Mouse (Mus musculus): ENCODE measurements around the gene Foxb1.

Foxb1 gene

DNA sequence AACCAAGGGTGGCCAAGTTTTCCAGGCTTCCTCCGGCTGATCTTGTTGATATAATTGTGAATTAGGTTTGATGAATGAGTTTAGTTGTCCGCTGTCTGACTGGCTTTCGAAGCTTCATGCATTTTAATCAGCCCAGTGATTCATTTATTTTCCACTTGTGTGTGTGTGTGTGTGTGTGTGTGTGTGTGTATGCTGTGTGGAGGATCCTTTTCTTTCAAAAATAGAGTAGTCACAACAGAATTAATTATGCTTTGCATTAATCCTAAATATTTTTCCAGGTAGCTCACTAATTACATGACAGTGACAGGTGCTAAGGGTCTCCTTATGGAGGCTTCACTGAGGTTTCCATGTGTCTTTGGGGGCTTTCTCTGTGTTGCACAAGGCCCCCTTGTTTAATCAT lies 4.3 kb downstream of the Foxb1 start:
- DNase-seq (ENCODE audit: low spot score) = no peak

- DNase-seq (ENCODE audit: low spot score) = no peak
Observed at GRCm38 (mm10) chr9:69756041-69756440, 4.7 kb downstream of the Foxb1 start.

GRCm38 (mm10) chr9:69755157-69755556 lies 5.6 kb downstream of the Foxb1 start:
- no peak for DNase-seq (ENCODE audit: low spot score)

- DNase-seq (ENCODE audit: low spot score) = no peak
Observed at GRCm38 (mm10) chr9:69754712-69755111, 6.0 kb downstream of the Foxb1 start.

- no peak for DNase-seq (ENCODE audit: low spot score)
Observed at GRCm38 (mm10) chr9:69754291-69754690, 6.4 kb downstream of the Foxb1 start.

GRCm38 (mm10) chr9:69747971-69748370 lies 12.8 kb downstream of the Foxb1 start:
- no peak for DNase-seq (ENCODE audit: low spot score)

GRCm38 (mm10) chr9:69728736-69729135 lies 32.0 kb downstream of the Foxb1 start:
- no peak for DNase-seq (ENCODE audit: low spot score)

DNA sequence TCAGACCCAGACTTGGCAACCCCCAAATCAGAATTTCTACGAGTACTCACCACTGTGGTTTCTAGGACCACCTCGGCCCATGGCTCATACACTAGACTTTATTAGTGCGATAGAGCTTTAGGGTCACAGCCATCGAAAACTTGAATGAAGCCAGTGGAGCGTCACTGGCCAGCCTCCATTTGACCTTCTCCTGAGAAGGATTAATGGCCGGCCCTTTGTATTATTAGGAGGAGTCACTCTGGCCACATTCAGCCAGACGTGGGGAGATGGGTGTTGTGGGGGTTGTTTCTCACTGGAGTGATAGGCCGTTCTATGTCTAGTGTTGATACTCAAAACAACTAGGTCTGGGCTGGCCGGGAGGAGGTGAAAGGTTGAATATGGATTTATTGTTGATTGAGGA lies 42.3 kb downstream of the Foxb1 start:
- no peak for DNase-seq (ENCODE audit: low spot score)

- no peak for DNase-seq (ENCODE audit: low spot score)
Observed at GRCm38 (mm10) chr9:69716364-69716763, 44.4 kb downstream of the Foxb1 start.

DNA sequence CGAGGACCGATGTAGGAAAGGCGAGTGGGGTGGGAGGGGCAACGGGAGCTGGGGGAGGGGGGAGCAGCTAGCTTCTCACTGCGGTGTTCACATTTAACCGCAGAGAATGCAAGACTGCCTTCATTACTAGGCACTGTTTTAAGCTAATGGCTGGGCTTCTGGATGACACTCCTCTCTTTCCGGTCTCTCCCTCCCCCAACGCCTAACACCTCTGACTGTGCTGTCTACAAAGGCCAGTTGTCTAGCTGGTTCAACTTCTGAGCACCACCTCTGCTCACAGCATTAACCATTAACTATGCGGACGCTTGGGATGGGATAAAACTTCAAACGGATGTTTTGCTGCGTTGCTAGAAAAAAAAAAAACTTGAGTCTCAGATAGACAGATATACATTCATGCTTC lies 45.3 kb downstream of the Foxb1 start:
- DNase-seq (ENCODE audit: low spot score) = no peak

DNA sequence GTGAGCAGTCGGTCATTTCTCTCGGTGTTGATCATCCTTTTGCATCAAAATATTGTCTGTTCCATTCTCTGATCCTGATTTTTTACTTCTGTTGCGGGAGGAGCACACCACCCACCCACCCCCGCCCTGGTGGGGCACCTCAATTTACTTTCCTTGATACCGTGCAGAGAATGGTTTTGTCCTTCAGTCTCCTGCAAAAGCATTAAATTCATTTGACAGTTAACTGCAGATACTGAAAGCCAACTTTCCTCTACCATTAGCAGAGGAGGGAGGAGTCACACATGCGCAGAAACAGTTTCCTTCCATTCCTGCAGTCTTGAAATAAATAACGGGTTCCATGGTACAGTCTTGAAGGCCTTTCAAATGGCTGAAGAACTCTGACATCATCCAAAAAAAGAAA lies 46.4 kb downstream of the Foxb1 start:
- no peak for DNase-seq (ENCODE audit: low spot score)

DNA sequence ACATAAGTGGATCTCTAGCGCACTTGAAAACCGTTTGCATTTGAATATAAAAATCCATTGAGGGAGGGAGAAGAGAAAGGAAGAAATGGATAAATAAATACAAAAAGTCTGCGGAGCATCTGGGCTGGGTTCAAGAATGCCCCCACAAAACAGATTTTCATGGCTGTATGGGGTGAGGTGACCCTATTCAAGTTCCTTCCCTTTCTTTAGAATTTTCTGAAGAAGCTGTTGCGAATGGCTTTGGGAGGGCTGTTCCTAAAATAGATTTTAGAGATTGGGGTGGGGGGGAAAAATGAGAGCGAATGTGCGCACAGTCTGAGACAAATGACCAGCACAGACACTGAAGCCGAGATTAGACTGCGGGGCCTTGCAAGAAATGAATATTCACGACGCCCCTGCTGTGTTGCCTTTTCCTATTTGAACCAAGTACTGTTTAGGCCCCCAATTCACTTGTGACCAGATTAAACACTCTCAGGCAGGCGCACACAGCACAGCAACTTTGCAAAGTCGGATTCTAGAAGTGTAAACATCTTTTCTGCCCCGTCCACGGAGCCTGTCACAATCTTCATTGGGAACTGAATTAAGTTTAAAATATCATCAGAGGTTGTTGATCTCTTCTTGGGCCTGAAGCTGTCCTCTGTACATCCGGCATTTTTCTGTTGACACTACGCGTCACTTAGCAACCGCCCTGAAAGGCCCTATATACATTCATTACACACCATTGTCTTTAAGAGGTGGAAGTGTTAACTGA lies 47.0 kb downstream of the Foxb1 start:
- DNase-seq (ENCODE audit: low spot score) = no peak

- no peak for DNase-seq (ENCODE audit: low spot score)
Observed at GRCm38 (mm10) chr9:69712714-69713525, 47.8 kb downstream of the Foxb1 start.

All from ovary, postnatal 14 days (tissue).